Mouse (Mus musculus): ENCODE data around the gene Nabp1. TPM values are rescaled to one million over a fixed set of nuclear protein-coding genes. Genes with fewer than 3 reads are reported as not detected.
"Not testable (repeated sequence)": the region's sequence is repeated elsewhere in the genome, so short reads cannot be mapped to it uniquely, and the experiment has no call there.

Gene Nabp1
- polyA plus RNA-seq, 1 experiment = 33.1 TPM

DNA sequence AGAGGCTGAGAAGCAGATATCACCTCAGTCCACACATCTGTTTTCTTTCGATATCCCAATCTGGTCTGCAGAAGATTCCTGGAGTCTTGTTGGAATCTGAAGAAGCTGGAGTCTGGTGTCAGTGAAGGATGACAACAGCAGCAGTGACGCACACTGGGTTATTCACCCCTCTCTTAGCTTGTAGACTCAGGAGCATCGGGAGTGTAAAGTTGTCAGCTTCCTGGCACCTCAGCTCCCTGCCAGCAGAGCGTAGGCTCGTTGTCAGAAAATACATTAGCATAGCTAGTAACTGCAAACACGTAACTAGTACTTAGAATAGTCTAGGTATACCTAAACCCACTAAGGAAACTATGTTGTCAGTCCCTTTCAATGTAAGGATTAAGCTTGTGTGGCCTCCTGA, 20.1 kb downstream of the Nabp1 start:
- TF ChIP-seq POLR2A (IDR thresholded peaks at IDR 0.05; ENCODE audit: low read depth, low read length) = no peak
- TF ChIP-seq CTCF (conservative IDR thresholded peaks at IDR 0.05; ENCODE audit: insufficient read depth, insufficient read length, low read depth, low read length) = no peak
- H3K4me3 ChIP-seq (ENCODE audit: insufficient read depth, low read depth, low read length) = no peak overlapping the region
- WGBS = 79% methylated on average over 6 of the region's 6 CpGs
- H3K27me3 ChIP-seq (replicated peaks; ENCODE audit: control insufficient read depth, insufficient read depth, low read length) = no peaks in the 10 kb centered on the region; the same call in 1 of the 2 replicates
- no peaks in the 10 kb centered on the region for H3K4me1 ChIP-seq (ENCODE audit: control insufficient read depth, insufficient read depth, low read length)
- H3K36me3 ChIP-seq (ENCODE audit: control insufficient read depth, insufficient read depth, low read length) = no peaks in the 10 kb centered on the region
- DNase-seq = no peak
- H3K27ac ChIP-seq (ENCODE audit: insufficient read depth, low read depth, low read length) = no peak overlapping the region

DNA sequence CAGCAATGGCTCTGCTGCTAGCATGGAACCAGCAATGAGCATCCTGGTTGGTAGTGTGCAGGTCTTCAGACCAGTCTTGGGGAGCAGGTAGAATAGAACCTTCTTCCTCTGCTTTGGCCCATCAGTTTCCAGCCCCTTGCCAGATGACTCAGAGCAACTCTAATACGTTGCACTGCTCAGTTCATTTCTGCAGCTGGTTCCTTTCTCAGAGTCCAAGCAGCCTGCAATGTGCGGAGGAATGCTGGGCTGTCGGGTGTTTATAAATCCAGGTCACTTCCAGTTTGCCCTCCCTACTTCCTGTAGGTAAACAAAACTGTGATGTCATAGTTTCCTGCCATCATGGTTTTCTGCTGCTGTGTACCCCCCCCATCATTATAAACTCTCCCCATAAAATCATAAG, 21.0 kb downstream of the Nabp1 start:
- no peaks in the 10 kb centered on the region; the same call in 1 of the 2 replicates for H3K27me3 ChIP-seq (replicated peaks; ENCODE audit: control insufficient read depth, insufficient read depth, low read length)
- H3K36me3 ChIP-seq (ENCODE audit: control insufficient read depth, insufficient read depth, low read length) = no peaks in the 10 kb centered on the region
- H3K4me3 ChIP-seq (ENCODE audit: insufficient read depth, low read depth, low read length) = no peak overlapping the region
- 54% methylated on average over 3 of the region's 3 CpGs for WGBS
- TF ChIP-seq POLR2A (IDR thresholded peaks at IDR 0.05; ENCODE audit: low read depth, low read length) (no peak), CTCF (conservative IDR thresholded peaks at IDR 0.05; ENCODE audit: insufficient read depth, insufficient read length, low read depth, low read length) (no peak)
- no peaks in the 10 kb centered on the region for H3K4me1 ChIP-seq (ENCODE audit: control insufficient read depth, insufficient read depth, low read length)
- no peak overlapping the region for H3K27ac ChIP-seq (ENCODE audit: insufficient read depth, low read depth, low read length)
- DNase-seq = no peak

DNA sequence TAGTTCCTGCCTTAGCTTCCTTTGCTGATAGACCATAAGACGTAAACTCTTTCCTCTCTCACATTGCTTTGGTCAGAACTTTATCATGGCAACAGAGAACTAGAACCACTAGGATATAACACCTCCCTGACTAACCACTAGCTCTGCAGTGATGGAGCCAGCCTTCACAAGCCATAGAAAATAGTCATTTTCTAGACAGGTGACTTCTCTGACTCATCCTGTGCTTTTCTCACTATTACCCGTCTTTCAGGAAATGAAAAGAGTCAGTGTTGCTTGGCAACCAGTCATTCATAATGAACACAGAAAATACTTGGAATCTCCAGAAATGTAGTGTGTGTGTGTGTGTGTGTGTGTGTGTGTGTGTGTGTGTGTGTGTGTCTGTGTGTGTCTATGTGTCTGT, 29.4 kb downstream of the Nabp1 start:
- 59% methylated on average over 2 of the region's 2 CpGs for WGBS
- Histone ChIP-seq H3K36me3 (ENCODE audit: control insufficient read depth, insufficient read depth, low read length) (no peaks in the 10 kb centered on the region), H3K4me3 (ENCODE audit: insufficient read depth, low read depth, low read length) (no peak overlapping the region), H3K27ac (ENCODE audit: insufficient read depth, low read depth, low read length) (no peak overlapping the region), H3K27me3 (replicated peaks; ENCODE audit: control insufficient read depth, insufficient read depth, low read length) (no peaks in the 10 kb centered on the region), H3K4me1 (ENCODE audit: control insufficient read depth, insufficient read depth, low read length) (peaks cover 4% of the 10 kb centered on the region; the same call in 1 of the 2 replicates)
- no peak for DNase-seq
- TF ChIP-seq POLR2A (IDR thresholded peaks at IDR 0.05; ENCODE audit: low read depth, low read length) (no peak), CTCF (conservative IDR thresholded peaks at IDR 0.05; ENCODE audit: insufficient read depth, insufficient read length, low read depth, low read length) (no peak)

DNA sequence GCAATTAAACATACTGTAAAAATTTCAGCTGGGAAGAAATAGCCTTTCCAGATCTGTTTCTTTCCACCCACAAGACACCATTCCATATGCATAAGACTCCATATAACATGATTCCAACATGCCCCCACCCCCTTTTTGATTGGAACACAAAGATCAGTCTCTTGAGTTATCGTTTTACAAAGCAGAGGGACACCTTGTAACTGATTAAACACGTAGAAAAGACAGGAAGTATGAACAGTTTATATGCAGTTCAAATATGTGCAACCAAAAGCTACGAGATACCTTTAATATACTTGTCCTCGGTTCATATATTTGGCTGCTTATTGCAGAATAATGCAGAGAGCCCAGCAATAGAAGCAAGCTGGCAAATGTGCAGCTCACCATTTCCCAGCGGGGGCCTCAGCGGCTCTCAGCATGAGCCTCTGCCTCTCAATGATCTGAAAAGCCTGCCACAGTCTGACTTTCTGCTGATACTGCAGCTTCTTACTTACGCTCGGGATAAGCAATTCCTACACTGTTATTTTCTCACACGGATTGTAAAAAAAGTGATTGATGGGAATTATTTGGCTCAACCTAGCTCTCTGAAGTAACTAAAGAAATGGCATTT, 32.3 kb downstream of the Nabp1 start:
- H3K4me3 ChIP-seq (ENCODE audit: insufficient read depth, low read depth, low read length) = no peak overlapping the region
- 28% methylated on average over 9 of the region's 9 CpGs for WGBS

DNA sequence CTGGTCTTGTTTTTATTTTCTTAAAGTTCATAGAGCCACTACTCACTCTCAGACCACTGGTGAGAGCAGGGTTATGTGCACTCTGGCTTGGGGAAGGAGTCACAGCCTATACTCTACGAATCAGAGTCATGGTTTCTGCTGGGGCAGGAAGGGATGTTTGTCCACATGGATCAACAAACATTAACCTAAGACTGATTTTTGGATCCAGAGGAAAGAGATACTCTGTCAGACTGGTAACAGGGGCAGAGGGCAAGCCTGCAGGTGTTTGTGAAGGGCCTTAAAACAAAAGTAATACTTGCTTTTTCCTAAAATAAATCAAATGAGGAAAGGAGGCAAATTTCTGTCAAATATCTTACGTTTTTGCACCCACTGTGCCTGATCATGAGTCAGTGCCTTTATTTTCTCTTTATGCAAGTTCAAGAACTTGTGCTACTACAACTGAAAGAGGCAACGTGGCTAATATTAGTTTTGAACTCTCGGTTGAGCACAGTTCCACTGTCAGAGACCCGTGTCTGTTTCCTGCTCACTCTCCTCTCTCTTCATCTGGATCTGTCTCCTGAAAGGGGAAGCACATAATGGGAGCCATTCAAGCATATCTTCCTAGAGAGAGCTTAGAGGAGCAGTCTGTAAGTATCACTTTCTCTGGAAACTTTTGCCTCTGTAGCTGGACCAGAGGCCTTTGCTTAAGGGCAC, 32.9 kb downstream of the Nabp1 start:
- H3K36me3 ChIP-seq (ENCODE audit: control insufficient read depth, insufficient read depth, low read length) = no peaks in the 10 kb centered on the region
- H3K27me3 ChIP-seq (replicated peaks; ENCODE audit: control insufficient read depth, insufficient read depth, low read length) = no peaks in the 10 kb centered on the region
- H3K27ac ChIP-seq (ENCODE audit: insufficient read depth, low read depth, low read length) = peak overlapping the region; percentile 80
- 41% methylated on average over 5 of the region's 5 CpGs for WGBS
- peaks cover 4% of the 10 kb centered on the region; the same call in 1 of the 2 replicates for H3K4me1 ChIP-seq (ENCODE audit: control insufficient read depth, insufficient read depth, low read length)
- no peak overlapping the region for H3K4me3 ChIP-seq (ENCODE audit: insufficient read depth, low read depth, low read length)
- peak; percentile 51 for DNase-seq
- TF ChIP-seq CTCF (conservative IDR thresholded peaks at IDR 0.05; ENCODE audit: insufficient read depth, insufficient read length, low read depth, low read length) (no peak), POLR2A (IDR thresholded peaks at IDR 0.05; ENCODE audit: low read depth, low read length) (no peak)

More for the DNA sequence above, 32.3 kb downstream of the Nabp1 start:
- Histone ChIP-seq H3K27ac (ENCODE audit: insufficient read depth, low read depth, low read length) (peak overlapping the region; percentile 80), H3K27me3 (replicated peaks; ENCODE audit: control insufficient read depth, insufficient read depth, low read length) (no peaks in the 10 kb centered on the region), H3K36me3 (ENCODE audit: control insufficient read depth, insufficient read depth, low read length) (no peaks in the 10 kb centered on the region), H3K4me1 (ENCODE audit: control insufficient read depth, insufficient read depth, low read length) (peaks cover 4% of the 10 kb centered on the region; the same call in 1 of the 2 replicates)
- no peak for TF ChIP-seq CTCF (conservative IDR thresholded peaks at IDR 0.05; ENCODE audit: insufficient read depth, insufficient read length, low read depth, low read length)
- TF ChIP-seq POLR2A (IDR thresholded peaks at IDR 0.05; ENCODE audit: low read depth, low read length) = no peak
- DNase-seq = peak; percentile 71

DNA sequence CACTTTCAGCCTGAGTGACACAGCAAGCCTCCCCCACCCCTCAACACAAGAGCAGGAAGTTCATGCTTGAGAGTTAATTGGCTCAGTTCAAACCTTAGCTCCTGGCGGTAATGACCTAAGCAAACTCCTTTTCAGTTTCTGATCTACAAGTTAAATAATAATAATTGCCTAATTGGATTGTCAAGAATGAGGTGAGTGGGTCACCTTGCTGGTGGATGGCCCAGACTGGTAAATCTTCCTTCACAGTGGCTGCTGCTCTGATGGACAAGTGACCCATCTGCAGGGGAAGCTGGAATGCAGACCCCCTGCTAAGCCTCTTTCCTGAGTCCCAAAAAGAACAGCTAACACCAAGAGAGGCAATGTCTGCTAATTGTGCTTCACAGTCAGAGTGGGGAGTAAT, 48.5 kb downstream of the Nabp1 start:
- Histone ChIP-seq H3K36me3 (ENCODE audit: control insufficient read depth, insufficient read depth, low read length) (no peaks in the 10 kb centered on the region), H3K4me3 (ENCODE audit: insufficient read depth, low read depth, low read length) (no peak overlapping the region), H3K27me3 (replicated peaks; ENCODE audit: control insufficient read depth, insufficient read depth, low read length) (no peaks in the 10 kb centered on the region), H3K4me1 (ENCODE audit: control insufficient read depth, insufficient read depth, low read length) (no peaks in the 10 kb centered on the region), H3K27ac (ENCODE audit: insufficient read depth, low read depth, low read length) (no peak overlapping the region)
- DNase-seq = no peak
- 13% methylated on average over 1 of the region's 1 CpGs for WGBS
- no peak for TF ChIP-seq CTCF (conservative IDR thresholded peaks at IDR 0.05; ENCODE audit: insufficient read depth, insufficient read length, low read depth, low read length)
- TF ChIP-seq POLR2A (IDR thresholded peaks at IDR 0.05; ENCODE audit: low read depth, low read length) = no peak

DNA sequence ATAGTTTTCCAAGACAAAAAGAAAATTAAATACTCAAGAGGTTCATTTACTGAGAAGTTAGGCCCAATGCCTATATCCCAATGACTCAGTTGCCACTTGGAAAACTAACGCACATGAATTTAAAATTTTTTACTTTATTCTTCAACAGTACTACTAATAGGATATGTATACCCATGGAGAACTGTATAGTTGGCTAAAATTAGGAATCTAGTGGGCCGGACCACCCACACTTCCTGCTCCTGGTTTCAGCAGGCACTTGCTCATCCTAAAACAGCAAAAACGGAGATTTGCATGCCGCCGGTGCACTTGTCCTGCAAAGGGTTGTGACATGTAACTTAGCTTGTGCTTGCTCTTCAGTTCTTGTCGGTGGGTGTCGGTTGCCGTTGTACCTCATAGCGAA, 51.9 kb downstream of the Nabp1 start:
- H3K27me3 ChIP-seq (replicated peaks; ENCODE audit: control insufficient read depth, insufficient read depth, low read length) = no peaks in the 10 kb centered on the region
- H3K27ac ChIP-seq (ENCODE audit: insufficient read depth, low read depth, low read length) = no peak overlapping the region
- no peak for TF ChIP-seq CTCF (conservative IDR thresholded peaks at IDR 0.05; ENCODE audit: insufficient read depth, insufficient read length, low read depth, low read length)
- no peak for TF ChIP-seq POLR2A (IDR thresholded peaks at IDR 0.05; ENCODE audit: low read depth, low read length)
- no peak for DNase-seq
- no peak overlapping the region for H3K4me3 ChIP-seq (ENCODE audit: insufficient read depth, low read depth, low read length)
- 95% methylated on average over 9 of the region's 9 CpGs for WGBS
- H3K36me3 ChIP-seq (ENCODE audit: control insufficient read depth, insufficient read depth, low read length) = no peaks in the 10 kb centered on the region
- no peaks in the 10 kb centered on the region for H3K4me1 ChIP-seq (ENCODE audit: control insufficient read depth, insufficient read depth, low read length)

DNA sequence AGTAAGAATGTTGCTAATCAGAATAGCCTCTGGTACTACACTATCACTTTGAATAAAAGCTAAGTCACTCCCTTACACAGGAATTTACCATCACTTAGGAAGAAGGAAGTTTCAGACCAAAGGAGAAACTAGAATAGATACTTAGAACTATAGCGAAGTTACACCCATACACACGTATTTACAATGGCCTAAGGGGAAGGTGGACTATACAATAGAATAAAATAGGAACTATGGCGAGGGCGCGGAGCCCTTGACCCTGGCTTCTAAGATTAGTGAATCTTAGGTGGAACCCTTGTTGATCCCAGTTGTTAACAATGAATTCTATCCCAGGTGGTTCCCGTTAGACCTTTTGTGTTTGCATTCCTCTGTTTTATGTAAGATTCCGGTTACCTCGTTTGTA, 57.2 kb downstream of the Nabp1 start:
- WGBS = 86% methylated on average over 8 of the region's 8 CpGs
- not testable (repeated sequence) for H3K4me1 ChIP-seq (ENCODE audit: control insufficient read depth, insufficient read depth, low read length); H3K27me3 ChIP-seq (replicated peaks; ENCODE audit: control insufficient read depth, insufficient read depth, low read length); H3K4me3 ChIP-seq (ENCODE audit: insufficient read depth, low read depth, low read length); DNase-seq; H3K27ac ChIP-seq (ENCODE audit: insufficient read depth, low read depth, low read length); H3K36me3 ChIP-seq (ENCODE audit: control insufficient read depth, insufficient read depth, low read length)

Measured in kidney, adult 2 months (tissue).